Mouse (Mus musculus): ENCODE data around the gene Scrn3.

- no peak for TF ChIP-seq CTCF (IDR thresholded peaks at IDR 0.05; ENCODE audit: low read depth, low read length)
- TF ChIP-seq POLR2A (IDR thresholded peaks at IDR 0.05; ENCODE audit: borderline replicate concordance, low read depth, low read length): no peak
Observed at GRCm38 (mm10) chr2:73325871-73326270, 13.5 kb downstream of the Scrn3 start.
